Mouse (Mus musculus): ENCODE measurements around the gene 4930469K13Rik.

- TF ChIP-seq CTCF (IDR thresholded peaks at IDR 0.05; ENCODE audit: control insufficient read depth, insufficient read depth, insufficient replicate concordance, low read depth, low read length) = no peak
- TF ChIP-seq POLR2A (IDR thresholded peaks at IDR 0.05; ENCODE audit: control insufficient read depth, low read depth, low read length) = no peak
These were observed 51.4 kb downstream of the 4930469K13Rik start, which contains the start of gene Lcp2 for GRCm38 (mm10) chr11:34046767-34047541.
